Mouse (Mus musculus) cerebellum, adult 11-12 months (tissue): ENCODE results near the gene Pnpla7.
"Not testable (repeated sequence)": the region's sequence is repeated elsewhere in the genome, so short reads cannot be mapped to it uniquely, and the experiment has no call there.

Experiments used
- DNase-seq: peaks from one replicate; pipeline ENCODE4 v3.0.0; 2022

The Pnpla7 gene

GRCm38 (mm10) chr2:24975704-24976297 is at the start of gene Pnpla7:
Gene Pnpla7, plus strand, starts transcription at chr2:24976033.
- peak; percentile 68 for DNase-seq

GRCm38 (mm10) chr2:24926345-24926964 is 49.4 kb upstream of the Pnpla7 start:
- no peak for DNase-seq

GRCm38 (mm10) chr2:24926965-24927358 is 48.9 kb upstream of the Pnpla7 start:
- DNase-seq, result no peak

GRCm38 (mm10) chr2:24927810-24928479 is 47.9 kb upstream of the Pnpla7 start:
- peak; percentile 66 for DNase-seq

GRCm38 (mm10) chr2:24929119-24929518 is 46.7 kb upstream of the Pnpla7 start:
- no peak for DNase-seq

- DNase-seq, result no peak
These were observed 46.2 kb upstream of the Pnpla7 start for GRCm38 (mm10) chr2:24929593-24929992.

- DNase-seq, result peak; percentile 77
These were observed 41.3 kb upstream of the Pnpla7 start for GRCm38 (mm10) chr2:24934441-24934963.

- peak; percentile 91 for DNase-seq
These were observed 40.6 kb upstream of the Pnpla7 start, which contains the start of gene Arrdc1 for GRCm38 (mm10) chr2:24935057-24935796. Gene Arrdc1, minus strand, starts transcription at chr2:24935252.

GRCm38 (mm10) chr2:24942092-24942491 is 33.7 kb upstream of the Pnpla7 start:
- DNase-seq, result no peak

- DNase-seq, result not testable (repeated sequence)
These were observed 31.5 kb upstream of the Pnpla7 start for GRCm38 (mm10) chr2:24944304-24944703.

GRCm38 (mm10) chr2:24949421-24950188 is 26.2 kb upstream of the Pnpla7 start, which contains the start of gene Zmynd19:
Gene Zmynd19, plus strand, starts transcription at chr2:24949792.
- peak; percentile 97 for DNase-seq

GRCm38 (mm10) chr2:24950189-24950535 is 25.7 kb upstream of the Pnpla7 start:
- no peak for DNase-seq

GRCm38 (mm10) chr2:24952537-24953055 is 23.2 kb upstream of the Pnpla7 start:
- no peak for DNase-seq

GRCm38 (mm10) chr2:24960910-24961309 is 14.9 kb upstream of the Pnpla7 start:
- DNase-seq, result no peak

GRCm38 (mm10) chr2:24962304-24963000 is 13.4 kb upstream of the Pnpla7 start, which contains the start of gene Dph7:
Gene Dph7, plus strand, starts transcription at chr2:24962400.
- DNase-seq, result peak; percentile 86

- no peak for DNase-seq
These were observed 5.4 kb upstream of the Pnpla7 start for GRCm38 (mm10) chr2:24970386-24970785.

GRCm38 (mm10) chr2:24974452-24974851 is 1.4 kb upstream of the Pnpla7 start:
- DNase-seq, result peak; percentile 51

- peak; percentile 98 for DNase-seq
These were observed 728 bp upstream of the Pnpla7 start, which contains the start of gene Mrpl41 for GRCm38 (mm10) chr2:24974906-24975703. Gene Mrpl41, minus strand, starts transcription at chr2:24975098.

GRCm38 (mm10) chr2:24976960-24977359 is 1.1 kb downstream of the Pnpla7 start:
- DNase-seq, result no peak

- no peak for DNase-seq
These were observed 11.9 kb downstream of the Pnpla7 start for GRCm38 (mm10) chr2:24987762-24988161.
